Mouse (Mus musculus) midbrain, embryonic 16.5 days (tissue): Measurements from ENCODE around the gene Pex16. TPM values are rescaled to one million over a fixed set of nuclear protein-coding genes. Genes with fewer than 3 reads are reported as not detected.

Experiments
- ATAC-seq: fragments of 200-750 bp; cut with Nextera tagmentation; 2 replicates; pipeline ENCODE4 v1.8.0; 2017; ENCODE audit warnings: moderate TSS enrichment
- H3K27ac ChIP-seq: fragments of 300-500 bp; sonication (generic); 2 replicates; pipeline ENCODE4 v1.5.1; 2014; ENCODE audit warnings: mild to moderate bottlenecking, low read length, mixed read lengths
- H3K27me3 ChIP-seq: fragments of 300-500 bp; sonication (generic); 2 replicates; pipeline ENCODE4 v1.6.1; 2014; ENCODE audit warnings: low read depth, low read length, mixed read lengths; ENCODE audit not compliant: control insufficient read depth, insufficient read depth
- H3K36me3 ChIP-seq: fragments of 300-500 bp; sonication (generic); 2 replicates; pipeline ENCODE4 v1.6.1; 2014; ENCODE audit warnings: mild to moderate bottlenecking, low read length, moderate library complexity, mixed read lengths; ENCODE audit not compliant: control insufficient read depth, insufficient read depth
- H3K4me1 ChIP-seq: fragments of 300-500 bp; sonication (generic); 2 replicates; pipeline ENCODE4 v1.6.1; 2014; ENCODE audit warnings: mild to moderate bottlenecking, low read length, mixed read lengths; ENCODE audit not compliant: control insufficient read depth, insufficient read depth
- H3K4me2 ChIP-seq: fragments of 300-500 bp; sonication (generic); 2 replicates; pipeline ENCODE4 v1.6.1; 2014; ENCODE audit warnings: mild to moderate bottlenecking, low read length, mixed read lengths
- H3K4me3 ChIP-seq: fragments of 300-500 bp; sonication (generic); 2 replicates; pipeline ENCODE4 v1.5.1; 2014; ENCODE audit warnings: low read depth, mild to moderate bottlenecking, low read length, moderate library complexity, mixed read lengths
- H3K9ac ChIP-seq: fragments of 300-500 bp; sonication (generic); 2 replicates; pipeline ENCODE4 v1.6.1; 2014; ENCODE audit warnings: low read depth, low read length, mixed read lengths
- H3K9me3 ChIP-seq: fragments of 300-500 bp; sonication (generic); replicated peaks from 2 replicates; pipeline ENCODE4 v1.6.1; 2014; ENCODE audit warnings: mild to moderate bottlenecking, low read length, mixed read lengths; ENCODE audit not compliant: control insufficient read depth, poor library complexity, severe bottlenecking
- WGBS: fragments of 180-500 bp; shearing (Covaris S2); extraction: QIAGEN DNeasy Blood & Tissue Kit; methylation state at CpG from one replicate; pipeline ENCODE4 v1.1.7; 2014; 5-methylcytosine and 5-hydroxymethylcytosine counted together
- polyA plus RNA-seq: library from polyadenylated mRNA; unstranded; fragments of >200 nt; fragmentation: Nextera tagmentation; extraction: Ambion mirVana; gene quantifications from 2 replicates; pipeline ENCODE4 v1.2.1, GENCODE M21; 2015

Gene Pex16
- polyA plus RNA-seq, 1 experiment from 2014 or later = 39.7 TPM

DNA sequence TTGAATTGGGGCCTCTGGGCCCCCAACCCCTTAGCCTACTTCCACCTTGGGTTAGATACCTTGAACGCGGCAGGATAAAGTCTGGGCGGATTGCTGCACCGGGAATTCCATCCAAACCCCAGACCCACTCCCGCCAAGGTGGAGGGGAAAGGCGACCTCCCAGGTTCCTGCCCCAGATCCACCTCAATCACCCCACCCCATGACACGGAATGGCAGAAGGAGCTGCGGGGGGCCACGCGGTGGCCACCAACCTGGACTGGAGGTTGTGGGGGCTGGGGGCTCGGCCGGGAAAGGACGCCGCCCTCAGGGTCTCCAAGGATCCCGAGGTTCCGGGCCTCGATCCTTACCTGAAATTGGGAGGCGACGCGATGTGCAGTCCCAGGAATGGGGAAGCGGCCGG, 26.2 kb downstream of the Pex16 start:
- peak overlapping the region; percentile 89 for H3K4me3 ChIP-seq
- H3K27ac ChIP-seq = peak overlapping the region; percentile 82
- H3K27me3 ChIP-seq = no peaks in the 10 kb centered on the region
- peak; percentile 9 for ATAC-seq
- H3K9ac ChIP-seq = peak overlapping the region; percentile 98
- under 1% methylated on average over 22 of the region's 22 CpGs for WGBS
- peaks cover 27% of the 10 kb centered on the region for H3K4me1 ChIP-seq
- peak overlapping the region; percentile 83 for H3K4me2 ChIP-seq
- peaks cover 8% of the 10 kb centered on the region; the same call in 1 of the 2 replicates for H3K36me3 ChIP-seq
- H3K9me3 ChIP-seq = no peaks in the 10 kb centered on the region

DNA sequence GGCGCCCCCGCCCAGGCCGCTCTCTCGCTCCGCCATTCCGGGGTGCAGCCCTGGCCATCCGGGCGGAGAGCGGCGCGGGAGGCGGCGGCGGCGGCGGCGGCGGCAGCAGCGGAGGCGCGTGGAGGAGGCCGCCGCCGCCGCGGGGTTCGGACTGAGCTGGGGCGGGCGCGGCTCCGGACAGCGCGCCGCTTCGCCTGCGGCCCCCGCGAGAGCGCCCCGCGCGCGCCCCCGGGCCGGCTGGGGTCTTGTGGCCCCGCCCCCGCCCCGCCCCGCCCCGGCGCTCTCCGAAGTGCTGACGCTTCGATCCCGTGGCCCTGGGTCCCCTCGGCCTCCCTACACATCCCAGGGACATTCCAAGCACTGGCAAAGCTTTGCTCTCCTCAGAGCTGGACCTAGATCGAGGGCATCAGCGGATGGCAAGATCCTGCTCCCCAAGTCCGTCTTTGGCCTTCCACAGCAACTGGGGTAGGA, 26.6 kb downstream of the Pex16 start, which contains the start of gene Mapk8ip1:
TSS of gene Mapk8ip1 (minus strand) at position 173 of the 471 bp plus-strand sequence.
- H3K27ac ChIP-seq = peak within 1 kb of the TSS; percentile 82
- H3K9me3 ChIP-seq = no peaks in the 10 kb centered on the region
- peaks cover 8% of the 10 kb centered on the region; the same call in 1 of the 2 replicates for H3K36me3 ChIP-seq
- 5% methylated on average over 21 of the region's 59 CpGs for WGBS
- peak within 1 kb of the TSS; percentile 89 for H3K4me3 ChIP-seq
- no peaks in the 10 kb centered on the region for H3K27me3 ChIP-seq
- peak within 1 kb of the TSS; percentile 83 for H3K4me2 ChIP-seq
- peak within 1 kb of the TSS; percentile 98 for H3K9ac ChIP-seq
- peak; percentile 67 for ATAC-seq
- H3K4me1 ChIP-seq = peaks cover 27% of the 10 kb centered on the region

DNA sequence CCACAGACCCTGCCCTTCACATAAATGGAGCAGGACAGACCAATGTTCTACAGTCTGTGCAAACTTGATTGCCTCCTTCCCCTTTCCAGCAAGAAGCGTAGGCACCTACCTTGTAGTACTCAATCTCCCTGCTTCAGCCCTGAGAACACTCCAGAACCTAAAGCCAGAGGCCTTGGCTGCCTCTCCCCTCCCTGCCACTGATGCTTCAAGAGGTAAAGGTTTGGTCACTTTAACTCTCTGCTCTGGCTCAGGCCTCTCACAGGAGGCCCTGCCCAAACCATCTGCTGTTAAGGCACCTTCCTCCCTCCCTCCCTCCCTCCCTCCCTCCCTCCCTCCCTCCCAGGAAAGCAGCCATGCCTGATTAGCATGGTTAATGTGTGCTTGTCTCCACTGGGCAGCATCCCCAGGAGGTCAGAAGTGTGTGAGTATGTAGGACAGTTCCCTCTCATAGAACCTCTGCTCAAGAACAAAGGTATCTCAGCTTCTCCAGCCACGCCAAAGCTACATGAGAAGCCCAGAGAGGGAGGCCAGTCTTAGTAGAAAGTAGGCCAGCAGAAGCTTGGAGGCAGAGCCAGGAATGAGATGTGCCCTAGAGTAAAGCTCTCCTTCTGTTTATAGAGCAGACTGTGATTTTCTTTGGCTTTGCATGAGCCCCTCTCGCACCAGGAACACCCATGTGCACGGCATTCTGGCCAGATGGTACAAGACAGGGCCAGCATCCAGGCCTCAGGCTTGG, 28.3 kb downstream of the Pex16 start:
- Histone ChIP-seq H3K9ac (no peak overlapping the region), H3K27me3 (no peaks in the 10 kb centered on the region), H3K4me2 (no peak overlapping the region), H3K27ac (no peak overlapping the region), H3K4me3 (no peak overlapping the region), H3K36me3 (peaks cover 8% of the 10 kb centered on the region; the same call in 1 of the 2 replicates), H3K4me1 (peaks cover 21% of the 10 kb centered on the region), H3K9me3 (no peaks in the 10 kb centered on the region)
- ATAC-seq = no peak
- 68% methylated on average over 4 of the region's 4 CpGs for WGBS

GRCm38 (mm10) chr2:92403776-92404319, 29.4 kb downstream of the Pex16 start:
- Histone ChIP-seq H3K4me2 (no peak overlapping the region), H3K27me3 (no peaks in the 10 kb centered on the region), H3K4me1 (peaks cover 13% of the 10 kb centered on the region), H3K27ac (no peak overlapping the region), H3K9me3 (no peaks in the 10 kb centered on the region), H3K4me3 (no peak overlapping the region), H3K36me3 (peaks cover 14% of the 10 kb centered on the region), H3K9ac (no peak overlapping the region)
- WGBS = 88% methylated on average over 5 of the region's 5 CpGs
- no peak for ATAC-seq

DNA sequence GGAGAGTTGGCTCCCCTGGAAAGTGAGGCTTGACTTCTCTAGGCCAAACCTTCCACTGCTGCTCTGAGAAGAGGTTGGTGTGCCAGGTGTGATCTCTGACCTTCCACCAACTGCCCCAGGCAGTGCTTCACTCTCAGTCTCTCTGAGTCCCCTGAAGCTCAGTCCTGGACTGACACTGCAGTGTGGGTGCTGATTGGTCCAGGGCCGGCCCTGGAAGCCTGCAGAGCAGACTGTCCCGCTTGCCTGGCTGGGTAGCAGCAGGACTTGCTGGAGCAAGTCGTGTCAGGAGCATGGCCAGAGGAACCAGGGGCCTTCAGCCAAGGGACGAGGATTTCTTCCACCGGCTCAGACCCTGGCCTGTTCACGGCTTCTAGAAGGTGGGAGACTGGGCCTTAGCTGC, 30.3 kb downstream of the Pex16 start:
- ATAC-seq = no peak
- H3K36me3 ChIP-seq = peaks cover 22% of the 10 kb centered on the region
- H3K4me3 ChIP-seq = no peak overlapping the region
- H3K4me2 ChIP-seq = no peak overlapping the region
- H3K9ac ChIP-seq = no peak overlapping the region
- no peaks in the 10 kb centered on the region for H3K9me3 ChIP-seq
- H3K27me3 ChIP-seq = no peaks in the 10 kb centered on the region
- no peak overlapping the region for H3K27ac ChIP-seq
- 91% methylated on average over 6 of the region's 6 CpGs for WGBS
- H3K4me1 ChIP-seq = peaks cover 4% of the 10 kb centered on the region

- Histone ChIP-seq H3K27ac (no peak overlapping the region), H3K36me3 (peaks cover 31% of the 10 kb centered on the region), H3K4me3 (no peak overlapping the region), H3K4me1 (peaks cover 4% of the 10 kb centered on the region; the same call in 1 of the 2 replicates), H3K4me2 (no peak overlapping the region), H3K9ac (no peak overlapping the region), H3K27me3 (no peaks in the 10 kb centered on the region), H3K9me3 (no peaks in the 10 kb centered on the region)
- WGBS = 70% methylated on average over 7 of the region's 7 CpGs
- ATAC-seq = no peak
Measured at GRCm38 (mm10) chr2:92405687-92406086, 31.2 kb downstream of the Pex16 start.

DNA sequence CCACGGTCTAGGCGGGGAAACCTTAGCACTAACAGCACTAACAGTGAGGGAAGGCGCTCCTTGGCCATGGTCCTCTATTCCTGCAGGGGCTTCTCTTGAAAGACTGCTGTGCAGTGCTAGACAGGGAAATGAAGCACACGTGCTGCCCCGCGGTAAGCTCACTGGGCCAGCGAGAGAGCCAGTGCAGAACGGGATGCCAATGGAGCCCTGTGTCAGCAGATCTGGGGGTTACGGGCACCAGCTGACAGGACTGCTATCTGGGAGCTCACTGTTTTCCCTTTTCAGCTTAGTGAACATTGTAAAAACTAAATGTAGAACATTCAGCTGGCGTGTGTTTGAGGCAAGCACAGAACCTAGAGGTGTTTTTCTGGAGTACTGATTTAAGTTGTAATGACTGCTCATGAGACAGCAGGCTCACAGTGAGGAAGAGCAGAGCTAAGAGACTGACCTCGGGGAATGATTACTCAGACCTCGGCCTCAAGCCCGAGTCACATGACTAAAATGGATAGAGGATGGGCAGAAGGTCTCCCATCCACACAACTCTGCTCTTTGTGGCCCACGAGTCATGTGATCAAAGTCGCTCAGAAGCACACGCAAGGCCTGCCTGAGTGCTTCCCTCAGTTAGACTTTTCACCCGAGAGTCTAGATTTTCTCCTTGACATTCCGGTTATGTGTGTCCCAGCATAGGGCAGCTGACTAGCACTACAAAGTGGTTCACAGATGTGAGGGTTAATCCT, 34.0 kb downstream of the Pex16 start:
- 90% methylated on average over 18 of the region's 18 CpGs for WGBS

GRCm38 (mm10) chr2:92411705-92412104, 37.2 kb downstream of the Pex16 start:
- Histone ChIP-seq H3K4me1 (no peaks in the 10 kb centered on the region), H3K27me3 (no peaks in the 10 kb centered on the region), H3K4me2 (no peak overlapping the region), H3K4me3 (no peak overlapping the region), H3K27ac (no peak overlapping the region), H3K36me3 (peaks cover 74% of the 10 kb centered on the region), H3K9me3 (no peaks in the 10 kb centered on the region), H3K9ac (no peak overlapping the region)
- WGBS = 92% methylated on average over 10 of the region's 10 CpGs
- no peak for ATAC-seq

More for the DNA sequence above, 34.0 kb downstream of the Pex16 start:
- no peak overlapping the region for H3K4me3 ChIP-seq
- H3K4me2 ChIP-seq = no peak overlapping the region
- no peak overlapping the region for H3K9ac ChIP-seq
- no peak overlapping the region for H3K27ac ChIP-seq
- H3K4me1 ChIP-seq = no peaks in the 10 kb centered on the region
- H3K9me3 ChIP-seq = no peaks in the 10 kb centered on the region
- H3K36me3 ChIP-seq = peaks cover 55% of the 10 kb centered on the region
- no peaks in the 10 kb centered on the region for H3K27me3 ChIP-seq
- ATAC-seq = no peak
